Mouse (Mus musculus) stomach, embryonic 16.5 days (tissue): ENCODE results near the gene Trmt2a. TPM values are rescaled to one million over a fixed set of nuclear protein-coding genes. Genes with fewer than 3 reads are reported as not detected.

Experiments
- ATAC-seq: fragments of 200-750 bp; cut with Nextera tagmentation; 2 replicates; pipeline ENCODE4 v1.8.0; 2017; ENCODE audit warnings: moderate number of reproducible peaks, moderate TSS enrichment; ENCODE audit not compliant: insufficient read depth, low FRiP score
- H3K27ac ChIP-seq: fragments of 300-500 bp; sonication (generic); 2 replicates; pipeline ENCODE4 v1.5.1; 2014; ENCODE audit warnings: low read length
- H3K27me3 ChIP-seq: fragments of 300-500 bp; sonication (generic); 2 replicates; pipeline ENCODE4 v1.6.1; 2014; ENCODE audit warnings: low read length, control low read depth, mixed read lengths; ENCODE audit not compliant: control insufficient read depth, insufficient read depth
- H3K36me3 ChIP-seq: fragments of 300-500 bp; sonication (generic); 2 replicates; pipeline ENCODE4 v1.6.1; 2014; ENCODE audit warnings: low read length; ENCODE audit not compliant: control insufficient read depth, insufficient read depth
- H3K4me1 ChIP-seq: fragments of 300-500 bp; sonication (generic); 2 replicates; pipeline ENCODE4 v1.6.1; 2014; ENCODE audit warnings: low read length, control low read depth, mixed read lengths; ENCODE audit not compliant: control insufficient read depth, insufficient read depth
- H3K4me2 ChIP-seq: fragments of 300-500 bp; sonication (generic); 2 replicates; pipeline ENCODE4 v1.6.1; 2014; ENCODE audit warnings: low read depth, low read length, mixed read lengths
- H3K4me3 ChIP-seq: fragments of 300-500 bp; sonication (generic); replicated peaks from 2 replicates; pipeline ENCODE4 v1.5.1; 2014; ENCODE audit warnings: mild to moderate bottlenecking, low read length
- H3K9ac ChIP-seq: fragments of 300-500 bp; sonication (generic); 2 replicates; pipeline ENCODE4 v1.6.1; 2014; ENCODE audit warnings: low read length
- H3K9me3 ChIP-seq: fragments of 300-500 bp; sonication (generic); replicated peaks from 2 replicates; pipeline ENCODE4 v1.6.1; 2016; ENCODE audit warnings: low read length, control low read depth; ENCODE audit not compliant: control insufficient read depth
- WGBS: fragments of 180-500 bp; shearing (Covaris S2); extraction: QIAGEN DNeasy Blood & Tissue Kit; methylation state at CpG from one replicate; pipeline ENCODE4 v1.1.7; 2014; 5-methylcytosine and 5-hydroxymethylcytosine counted together
- polyA plus RNA-seq: library from polyadenylated mRNA; unstranded; fragments of >200 nt; fragmentation: Nextera tagmentation; extraction: Ambion mirVana; gene quantifications from 2 replicates; pipeline ENCODE4 v1.2.1, GENCODE M21; 2015

The Trmt2a gene
- polyA plus RNA-seq, 1 experiment from 2014 or later, result 98.8 TPM

DNA sequence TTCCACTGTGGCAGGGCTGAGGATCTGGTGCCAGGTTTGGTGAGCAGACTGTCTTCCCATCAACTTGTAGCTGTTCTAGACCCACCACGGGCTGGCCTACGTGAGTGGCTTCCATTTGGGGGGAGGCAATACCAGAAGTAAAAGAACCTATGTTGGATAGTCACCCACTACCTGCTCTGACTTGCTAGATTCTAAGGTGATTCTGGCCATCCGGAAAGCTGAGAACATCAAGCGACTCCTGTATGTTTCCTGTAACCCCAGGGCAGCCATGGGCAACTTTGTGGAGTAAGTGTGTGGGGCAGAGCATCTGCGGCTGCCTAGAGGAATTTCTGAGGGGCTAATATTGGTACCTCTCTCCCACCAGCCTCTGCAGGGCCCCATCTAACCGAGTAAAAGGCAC, 4.3 kb downstream of the Trmt2a start:
- Histone ChIP-seq H3K9ac (no peak overlapping the region), H3K36me3 (peaks cover 27% of the 10 kb centered on the region)
- 77% methylated on average over 6 of the region's 6 CpGs for WGBS

DNA sequence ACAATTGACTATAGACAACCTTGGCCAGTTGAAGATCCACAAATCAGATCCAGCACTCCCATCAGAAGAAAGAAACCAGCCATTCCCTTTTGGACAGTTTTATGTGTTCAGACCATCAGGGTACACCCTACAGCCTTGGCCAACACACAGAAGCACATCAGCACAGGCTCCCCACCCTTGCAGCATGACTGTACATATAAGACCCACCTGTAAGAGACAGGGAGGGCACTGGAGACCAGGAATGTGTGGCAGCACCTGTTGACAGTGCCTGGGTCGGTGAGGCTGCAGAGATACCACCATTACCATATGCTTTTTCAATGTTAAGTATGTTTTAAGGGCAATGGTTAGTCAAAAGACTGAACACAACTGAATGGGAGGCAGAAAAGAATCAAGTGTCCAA, 5.4 kb downstream of the Trmt2a start:
- H3K27ac ChIP-seq, result no peak overlapping the region

More for the DNA sequence above, 4.3 kb downstream of the Trmt2a start:
- Histone ChIP-seq H3K9me3 (no peaks in the 10 kb centered on the region), H3K4me2 (no peak overlapping the region), H3K27ac (no peak overlapping the region), H3K4me3 (no peak overlapping the region), H3K4me1 (peaks cover 19% of the 10 kb centered on the region), H3K27me3 (no peaks in the 10 kb centered on the region)
- no peak for ATAC-seq

DNA sequence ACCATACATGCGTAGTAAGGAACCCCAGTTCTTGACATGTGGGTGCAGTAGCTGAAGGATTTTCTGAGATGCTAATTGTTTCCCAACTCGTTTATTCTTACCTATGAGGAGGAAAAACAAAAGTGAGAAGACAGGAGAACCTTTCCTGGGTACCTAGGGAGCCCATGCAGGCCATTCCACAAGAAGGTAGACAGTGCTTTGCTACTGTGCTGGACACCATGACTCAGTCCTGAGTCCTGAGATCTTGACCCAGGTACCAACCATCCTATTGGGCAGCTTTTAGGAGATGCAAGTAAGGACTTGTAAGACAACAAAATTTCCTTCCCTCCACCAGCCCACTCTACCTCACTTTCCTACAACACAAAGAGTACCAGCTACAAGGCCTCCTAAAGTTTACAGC, 9.7 kb downstream of the Trmt2a start, which contains the start of gene Gm49776:
Gene Gm49776, minus strand, starts transcription at position 101 of the 400 bp plus-strand sequence.
- WGBS, result 92% methylated on average over 2 of the region's 2 CpGs
- H3K4me2 ChIP-seq, result no peak within 1 kb of the TSS
- no peaks in the 10 kb centered on the region for H3K9me3 ChIP-seq
- no peak for ATAC-seq
- H3K4me3 ChIP-seq, result no peak within 1 kb of the TSS
- H3K9ac ChIP-seq, result no peak within 1 kb of the TSS
- no peak within 1 kb of the TSS for H3K27ac ChIP-seq
- no peaks in the 10 kb centered on the region for H3K27me3 ChIP-seq
- peaks cover 50% of the 10 kb centered on the region for H3K36me3 ChIP-seq
- H3K4me1 ChIP-seq, result no peaks in the 10 kb centered on the region

More for the DNA sequence above, 5.4 kb downstream of the Trmt2a start:
- Histone ChIP-seq H3K9ac (no peak overlapping the region), H3K9me3 (no peaks in the 10 kb centered on the region), H3K27me3 (no peaks in the 10 kb centered on the region), H3K4me3 (no peak overlapping the region), H3K4me1 (peaks cover 19% of the 10 kb centered on the region), H3K36me3 (peaks cover 34% of the 10 kb centered on the region), H3K4me2 (no peak overlapping the region)
- 70% methylated on average over 1 of the region's 1 CpGs for WGBS
- ATAC-seq, result no peak

DNA sequence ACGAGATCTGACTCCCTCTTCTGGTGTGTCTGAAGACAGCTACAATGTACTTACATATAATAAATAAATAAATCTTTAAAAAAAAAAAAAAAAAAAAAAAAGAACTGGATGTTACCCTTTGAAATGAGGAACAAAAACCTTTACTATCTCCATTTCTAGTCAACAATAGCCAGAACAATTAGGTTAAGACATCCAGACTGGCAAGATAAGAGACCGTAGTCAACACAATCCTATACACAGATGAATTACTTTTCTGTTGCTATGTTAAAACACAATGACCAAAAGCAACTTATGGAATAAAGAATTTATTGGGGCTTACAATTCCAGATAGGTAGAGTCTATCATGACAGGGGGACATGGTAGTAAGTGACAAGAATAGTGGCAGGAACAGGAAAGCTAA, 16.5 kb downstream of the Trmt2a start:
- peaks cover 26% of the 10 kb centered on the region for H3K36me3 ChIP-seq
- ATAC-seq, result no peak
- no peaks in the 10 kb centered on the region for H3K9me3 ChIP-seq
- no peaks in the 10 kb centered on the region for H3K4me1 ChIP-seq
- H3K9ac ChIP-seq, result no peak overlapping the region
- no peak overlapping the region for H3K4me3 ChIP-seq
- H3K27ac ChIP-seq, result no peak overlapping the region
- no peaks in the 10 kb centered on the region for H3K27me3 ChIP-seq
- no peak overlapping the region for H3K4me2 ChIP-seq
- 92% methylated on average over 2 of the region's 2 CpGs for WGBS

DNA sequence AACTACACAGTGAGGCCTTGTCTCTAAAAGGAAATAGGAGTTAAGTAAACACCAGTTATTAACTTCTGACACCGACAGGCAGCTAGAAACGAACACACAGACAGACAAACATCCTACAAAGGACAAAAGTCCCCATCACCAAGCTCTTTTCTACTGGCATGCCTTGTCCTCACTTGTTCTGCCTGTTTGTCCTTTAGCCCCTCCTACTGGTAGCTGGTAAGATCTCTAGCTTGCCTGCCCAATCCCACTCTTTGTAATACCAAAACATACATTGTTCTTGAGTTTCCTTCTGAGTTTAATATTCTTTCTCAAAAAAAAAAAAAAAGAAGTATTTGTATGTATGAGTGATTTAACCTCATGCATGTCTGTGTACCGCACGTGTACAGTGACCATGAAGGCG, 19.7 kb downstream of the Trmt2a start:
- WGBS, result 87% methylated on average over 5 of the region's 5 CpGs
- no peaks in the 10 kb centered on the region for H3K4me1 ChIP-seq
- no peak overlapping the region for H3K27ac ChIP-seq
- H3K9me3 ChIP-seq, result no peaks in the 10 kb centered on the region
- H3K27me3 ChIP-seq, result no peaks in the 10 kb centered on the region
- no peak overlapping the region for H3K4me2 ChIP-seq
- no peak for ATAC-seq
- H3K36me3 ChIP-seq, result peaks cover 34% of the 10 kb centered on the region
- H3K4me3 ChIP-seq, result no peak overlapping the region
- no peak overlapping the region for H3K9ac ChIP-seq

DNA sequence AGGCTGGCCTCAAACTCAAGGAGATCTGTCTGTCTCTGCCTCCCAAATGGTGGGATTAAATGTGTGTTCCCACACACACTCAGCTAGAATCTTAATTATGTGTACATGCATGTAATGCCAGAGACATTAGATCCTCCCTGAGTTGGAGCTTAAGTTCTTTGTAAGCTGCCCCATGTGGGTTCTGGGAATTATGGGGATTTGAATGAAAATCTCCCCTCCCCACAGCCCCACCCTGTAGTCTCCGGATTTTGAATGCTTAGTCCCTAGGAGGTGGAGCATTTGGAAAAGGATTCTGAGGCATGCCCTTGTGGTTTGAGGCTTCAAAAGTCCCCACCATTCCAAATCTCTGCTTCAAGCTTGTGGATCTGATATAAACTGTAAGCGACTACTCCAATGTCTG, 26.7 kb downstream of the Trmt2a start:
- 79% methylated on average over 2 of the region's 2 CpGs for WGBS
- H3K4me2 ChIP-seq, result no peak overlapping the region

DNA sequence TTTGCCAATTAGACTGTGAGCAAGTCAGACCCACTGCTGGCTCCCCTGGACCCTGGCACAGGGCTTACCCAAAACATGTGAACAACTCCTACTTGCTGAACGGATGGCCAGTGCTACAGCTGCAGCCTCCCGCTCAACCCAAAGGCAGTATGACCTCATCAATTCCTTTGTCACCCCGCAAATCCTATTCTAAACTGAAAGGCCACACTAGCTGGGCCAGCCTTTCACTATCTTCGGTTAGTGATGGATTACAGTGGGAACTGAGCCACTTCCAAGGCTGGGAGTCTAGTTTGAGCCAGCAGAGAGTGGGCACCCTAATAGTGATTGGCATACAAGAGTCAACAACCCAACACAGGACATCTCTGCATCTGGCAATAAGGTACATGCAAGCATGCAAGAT, 39.7 kb downstream of the Trmt2a start:
- no peaks in the 10 kb centered on the region for H3K27me3 ChIP-seq
- H3K36me3 ChIP-seq, result peaks cover 12% of the 10 kb centered on the region
- ATAC-seq, result no peak
- H3K4me2 ChIP-seq, result peak overlapping the region; percentile 96
- under 1% methylated on average over 4 of the region's 4 CpGs for WGBS
- peaks cover 21% of the 10 kb centered on the region for H3K4me1 ChIP-seq
- peak overlapping the region; percentile 99 for H3K9ac ChIP-seq
- peak overlapping the region; percentile 94 for H3K27ac ChIP-seq
- no peaks in the 10 kb centered on the region for H3K9me3 ChIP-seq
- peak overlapping the region; percentile 77 for H3K4me3 ChIP-seq

More for the DNA sequence above, 26.7 kb downstream of the Trmt2a start:
- Histone ChIP-seq H3K4me1 (no peaks in the 10 kb centered on the region), H3K27ac (no peak overlapping the region), H3K36me3 (peaks cover 56% of the 10 kb centered on the region), H3K9me3 (no peaks in the 10 kb centered on the region), H3K27me3 (no peaks in the 10 kb centered on the region), H3K9ac (no peak overlapping the region), H3K4me3 (no peak overlapping the region)
- no peak for ATAC-seq

DNA sequence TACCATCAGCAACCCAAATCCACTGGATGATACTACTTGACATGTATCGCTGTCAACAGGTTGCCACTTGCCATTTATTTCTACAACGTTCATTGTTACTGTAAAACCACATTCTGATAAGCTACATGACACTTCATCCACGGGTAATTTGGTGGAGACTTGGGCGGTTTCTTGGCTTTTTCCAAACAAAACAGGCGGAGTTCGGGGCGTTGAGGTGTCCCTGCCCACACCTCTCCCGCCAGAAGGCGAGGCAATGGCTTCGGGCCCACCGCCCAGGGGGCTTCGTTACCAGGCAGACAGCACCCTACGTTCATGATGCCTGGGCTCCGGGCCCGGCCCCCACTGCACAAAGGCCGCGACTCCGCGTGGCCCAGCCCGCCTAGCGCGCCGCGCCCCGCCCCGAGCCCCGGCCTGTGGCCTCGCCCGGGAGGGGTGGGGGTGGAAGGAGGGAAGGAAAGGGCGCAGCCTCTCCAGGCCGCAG, 40.1 kb downstream of the Trmt2a start:
- Histone ChIP-seq H3K9me3 (no peaks in the 10 kb centered on the region), H3K4me2 (peak overlapping the region; percentile 96), H3K4me3 (peak overlapping the region; percentile 77), H3K4me1 (peaks cover 21% of the 10 kb centered on the region), H3K27me3 (no peaks in the 10 kb centered on the region), H3K36me3 (peaks cover 9% of the 10 kb centered on the region), H3K27ac (peak overlapping the region; percentile 94), H3K9ac (peak overlapping the region; percentile 99)
- ATAC-seq, result peak; percentile 88
- WGBS, result under 1% methylated on average over 31 of the region's 31 CpGs

DNA sequence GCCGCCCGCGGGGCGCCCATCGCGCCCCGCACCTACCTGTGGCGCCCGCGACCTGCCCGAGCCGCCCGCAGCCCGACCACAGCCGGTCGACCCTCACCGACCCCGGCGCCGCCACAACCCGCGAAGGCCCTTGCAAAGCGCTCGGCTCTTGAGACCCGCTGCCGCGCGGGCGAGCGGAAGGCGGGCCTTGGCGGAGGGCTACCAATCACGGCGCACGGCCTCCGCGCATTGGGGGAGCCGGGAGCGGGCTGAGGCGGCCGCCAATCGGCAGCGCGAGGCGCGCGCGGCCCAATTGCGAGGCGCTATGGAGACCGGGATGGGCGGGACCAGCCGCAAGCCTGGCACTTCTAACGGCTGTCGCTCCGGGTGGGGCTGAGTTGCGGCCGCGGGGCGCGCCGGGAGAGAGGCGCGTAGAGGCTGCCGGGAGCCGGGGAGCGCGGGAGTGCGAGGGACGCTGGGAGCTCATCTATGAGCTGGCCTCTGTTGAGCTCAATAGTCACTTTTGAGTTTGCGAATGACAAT, 40.6 kb downstream of the Trmt2a start, which contains the start of gene Dgcr8:
Gene Dgcr8, minus strand, starts transcription at position 180 of the 522 bp plus-strand sequence.
- Histone ChIP-seq H3K27ac (peak within 1 kb of the TSS; percentile 94), H3K4me1 (peaks cover 21% of the 10 kb centered on the region), H3K36me3 (peaks cover 4% of the 10 kb centered on the region), H3K27me3 (no peaks in the 10 kb centered on the region), H3K9ac (peak within 1 kb of the TSS; percentile 99), H3K9me3 (no peaks in the 10 kb centered on the region), H3K4me3 (peak within 1 kb of the TSS; percentile 77), H3K4me2 (peak within 1 kb of the TSS; percentile 96)
- WGBS, result under 1% methylated on average over 71 of the region's 71 CpGs
- peak; percentile 99 for ATAC-seq
